15 mouse cellular contexts compared by ENCODE assay signal in genomic region chr11:97418834-97419539, GRCm38 (mm10). TPM values are rescaled to one million over a fixed set of nuclear protein-coding genes. Genes with fewer than 3 reads are reported as not detected.
DNase-seq lines count a peak whose midpoint lies in the region; ATAC-seq and TF ChIP-seq lines count a peak whose summit lies in the region.
"Had no signal": no experiment of that assay in that cellular context is flagged by ENCODE, and none has a peak within 500 bp of the region (broad histone marks: within the 10 kb centered on the region; RNA-seq: fewer than 3 reads in every experiment).

No protein-coding gene starts in this region.

- no peak overlapping the region for H3K9ac ChIP-seq in forebrain, embryonic 15.5 days (replicated peaks)
- H3K9ac ChIP-seq in heart, postnatal 0 days (replicated peaks; ENCODE audit: low read depth, low read length), result no peak overlapping the region
- H3K9ac ChIP-seq: hindbrain, embryonic 15.5 days; midbrain, embryonic 12.5 days had no signal

- H3K4me3 ChIP-seq in forebrain, embryonic 10.5 days, result 0 out of 2 replicates have a peak overlapping the region, but pooled peaks have one; percentile 9
- H3K4me3 ChIP-seq in forebrain, embryonic 15.5 days, result no peak overlapping the region
- no peak overlapping the region for H3K4me3 ChIP-seq in heart, postnatal 0 days (ENCODE audit: low read depth, low read length)
- H3K4me3 ChIP-seq: hindbrain, embryonic 15.5 days; midbrain, embryonic 12.5 days had no signal

- TF ChIP-seq EP300 in heart, postnatal 0 days (IDR thresholded peaks at IDR 0.05; ENCODE audit: low read depth), result no peak

- peaks cover 30% of the 10 kb centered on the region for H3K27me3 ChIP-seq in forebrain, embryonic 10.5 days (ENCODE audit: poor library complexity, severe bottlenecking)
- no peaks in the 10 kb centered on the region for H3K27me3 ChIP-seq in forebrain, embryonic 15.5 days
- H3K27me3 ChIP-seq in heart, postnatal 0 days (ENCODE audit: control insufficient read depth, insufficient read depth, low read length), result no peaks in the 10 kb centered on the region

- intact Hi-C loops in heart, postnatal 36 days (cut with DNase I), result no loop called here

- no peak for ATAC-seq in forebrain, embryonic 15.5 days (replicated peaks)
- ATAC-seq in heart, postnatal 0 days (ENCODE audit: insufficient read depth, low read depth), result no peak

- H3K4me1 ChIP-seq in forebrain, embryonic 10.5 days, result peaks cover 67% of the 10 kb centered on the region
- peaks cover 10% of the 10 kb centered on the region for H3K4me1 ChIP-seq in forebrain, embryonic 15.5 days
- H3K4me1 ChIP-seq in heart, postnatal 0 days (ENCODE audit: control insufficient read depth, insufficient read depth), result peaks cover 25% of the 10 kb centered on the region

- H3K4me2 ChIP-seq in forebrain, embryonic 15.5 days (replicated peaks), result no peak overlapping the region
- no peak overlapping the region for H3K4me2 ChIP-seq in heart, postnatal 0 days (ENCODE audit: low read depth, low read length)
- H3K4me2 ChIP-seq: hindbrain, embryonic 15.5 days; liver, embryonic 11.5 days; midbrain, embryonic 12.5 days had no signal

- H3K27ac ChIP-seq in forebrain, embryonic 10.5 days, result 0 out of 2 replicates have a peak overlapping the region, but pooled peaks have one; percentile 45
- no peak overlapping the region for H3K27ac ChIP-seq in forebrain, embryonic 15.5 days (replicated peaks)
- peak overlapping the region; percentile 32; the same call in 1 of the 2 replicates for H3K27ac ChIP-seq in heart, postnatal 0 days (ENCODE audit: low read depth)
- H3K27ac ChIP-seq: hindbrain, embryonic 15.5 days; midbrain, embryonic 12.5 days had no signal

- H3K9me3 ChIP-seq in forebrain, embryonic 10.5 days, result no peaks in the 10 kb centered on the region
- H3K9me3 ChIP-seq in forebrain, embryonic 15.5 days, result no peaks in the 10 kb centered on the region
- H3K9me3 ChIP-seq in heart, postnatal 0 days (replicated peaks; ENCODE audit: control insufficient read depth, low read length), result no peaks in the 10 kb centered on the region
- H3K9me3 ChIP-seq: hindbrain, embryonic 15.5 days; midbrain, embryonic 12.5 days had no signal

- no peak for TF ChIP-seq CTCF in heart, postnatal 0 days (IDR thresholded peaks at IDR 0.05; ENCODE audit: low read depth)

- 0 out of 2 replicates have a peak, but pooled peaks cover 3% of the 10 kb centered on the region for H3K36me3 ChIP-seq in forebrain, embryonic 10.5 days (replicated peaks)
- H3K36me3 ChIP-seq in forebrain, embryonic 15.5 days, result no peaks in the 10 kb centered on the region
- H3K36me3 ChIP-seq in heart, postnatal 0 days (replicated peaks; ENCODE audit: control insufficient read depth, insufficient read depth, low read length), result no peaks in the 10 kb centered on the region
- H3K36me3 ChIP-seq: hindbrain, embryonic 15.5 days; midbrain, embryonic 12.5 days had no signal

- WGBS in forebrain, embryonic 10.5 days, result 61% methylated on average over 14 of the region's 14 CpGs
- 58% methylated on average over 14 of the region's 14 CpGs for WGBS in forebrain, embryonic 15.5 days
- 80% methylated on average over 14 of the region's 14 CpGs for WGBS in heart, postnatal 0 days

- no peak for DNase-seq in forebrain, embryonic 10.5 days (ENCODE audit: extremely low spot score, low spot score)
- no peak for DNase-seq in heart, postnatal 0 days (ENCODE audit: low spot score)
- DNase-seq in heart, postnatal 36 days, result no peak
- peak; percentile 44 for DNase-seq in retina, postnatal 1 day
- no peak for DNase-seq in retina, embryonic 14.5 days (ENCODE audit: low spot score)
- no peak for DNase-seq in adrenal gland, postnatal 14 days
- DNase-seq in right cerebral cortex, adult 2 months (ENCODE audit: low spot score in 2 of 2), result no peak
- DNase-seq: adrenal gland, postnatal 25 days; gastrocnemius, postnatal 10 days; kidney, adult 8-10 months; spleen, adult 18-20 months had no signal

RNA-seq across cellular contexts. Expression of gene Arhgap23, which starts 3.7 kb away (rescaled TPM):
- polyA plus RNA-seq in forebrain, embryonic 10.5 days (2016; fragmentation: Nextera tagmentation; extraction: Ambion mirVana), result 1.6 and 2.2 TPM in 2 replicates
- polyA plus RNA-seq in forebrain, embryonic 15.5 days (2015; fragmentation: Nextera tagmentation; extraction: Ambion mirVana), result 7.1 and 8.4 TPM in 2 replicates
- total RNA-seq in heart, postnatal 0 days (2014; rRNA removed; ENCODE audit: low replicate concordance), result 44.0 and 53.5 TPM in 2 replicates
- polyA plus RNA-seq in heart, postnatal 0 days (2015; fragmentation: Nextera tagmentation; extraction: Ambion mirVana), result 3.7 and 3.8 TPM in 2 replicates
- 10 to 100 TPM; 16.0 to 18.0 TPM for total RNA-seq in heart, postnatal 36 days (2021)
- total RNA-seq in adrenal gland, postnatal 14 days (2021), result 31.4 and 32.8 TPM in 2 replicates

RNA-seq across cellular contexts. Expression of gene Socs7, which starts 56.6 kb away (rescaled TPM):
- 3.8 and 4.2 TPM in 2 replicates for polyA plus RNA-seq in forebrain, embryonic 10.5 days (2016; fragmentation: Nextera tagmentation; extraction: Ambion mirVana)
- 10.1 and 10.6 TPM in 2 replicates for polyA plus RNA-seq in forebrain, embryonic 15.5 days (2015; fragmentation: Nextera tagmentation; extraction: Ambion mirVana)
- total RNA-seq in heart, postnatal 0 days (2014; rRNA removed; ENCODE audit: low replicate concordance), result 15.4 and 20.7 TPM in 2 replicates
- polyA plus RNA-seq in heart, postnatal 0 days (2015; fragmentation: Nextera tagmentation; extraction: Ambion mirVana), result 1.6 and 2.1 TPM in 2 replicates
- total RNA-seq in heart, postnatal 36 days (2021), result 10 to 100 TPM; 18.3 to 19.6 TPM
- 18.3 TPM in 2 replicates for total RNA-seq in adrenal gland, postnatal 14 days (2021)
